Mouse (Mus musculus) midbrain, embryonic 14.5 days (tissue): ENCODE data around the gene Gnas. TPM values are rescaled to one million over a fixed set of nuclear protein-coding genes. Genes with fewer than 3 reads are reported as not detected.

Experiments used
- microRNA counts: library from miRNA; unstranded; fragments of <30 nt; microRNA quantifications from one replicate; lab custom pipeline; 2016
- microRNA-seq: library from miRNA; unstranded; fragments of <30 nt; microRNA quantifications from one replicate; pipeline ENCODE4, GENCODE M21; 2016
- polyA plus RNA-seq: library from polyadenylated mRNA; unstranded; fragments of >200 nt; fragmentation: Nextera tagmentation; extraction: Ambion mirVana; gene quantifications from 2 replicates; pipeline ENCODE4 v1.2.1, GENCODE M21; 2014

Gene Gnas
- polyA plus RNA-seq, 1 experiment from 2014 or later: 1,446 TPM

MicroRNAs within 50 kb of the gene (microRNA counts, 519-probe panel; counts per million panel counts)
- microRNA mmu-miR-296-3p (lab: Ali Mortazavi, UCI) (not detected), microRNA mmu-miR-296-5p (lab: Ali Mortazavi, UCI) (6,089 counts per million, percentile 76 among the panel's probes with 10 or more counts), microRNA mmu-miR-298 (lab: Ali Mortazavi, UCI) (3,586 counts per million, percentile 17 among the panel's probes with 10 or more counts)

Small RNA genes lying within 50 kb of the gene (microRNA-seq; reads per million reads assigned to microRNA genes)
- gene Gm27591: not detected
- gene Mir296: 5,272 reads per million, percentile 92 among the genes with 10 or more reads in this experiment
- 6,400 reads per million, percentile 94 among the genes with 10 or more reads in this experiment for gene Mir298

Other genes starting within 250 kb of the Gnas start
- 11.1 and 11.4 TPM in 2 replicates for gene Stx16, start 208.0 kb upstream of the Gnas start, polyA plus RNA-seq
- 15.5 and 20.4 TPM in 2 replicates for gene Npepl1, start 174.0 kb upstream of the Gnas start, polyA plus RNA-seq
- 6.4 and 7.5 TPM in 2 replicates for gene Gm20721, start 62.4 kb downstream of the Gnas start, polyA plus RNA-seq
- gene Nelfcd, start 131.5 kb downstream of the Gnas start, polyA plus RNA-seq: 107 and 121 TPM in 2 replicates
- gene Ctsz, start 154.7 kb downstream of the Gnas start, polyA plus RNA-seq: 46.9 and 73.8 TPM in 2 replicates
- gene Tubb1, start 166.4 kb downstream of the Gnas start, polyA plus RNA-seq: 0.45 and 0.46 TPM in 2 replicates
- 771 and 1,008 TPM in 2 replicates for gene Atp5e, start 179.8 kb downstream of the Gnas start, polyA plus RNA-seq
- gene Prelid3b, start 188.8 kb downstream of the Gnas start, polyA plus RNA-seq: 98.4 and 110 TPM in 2 replicates